In the genomic region with DNA sequence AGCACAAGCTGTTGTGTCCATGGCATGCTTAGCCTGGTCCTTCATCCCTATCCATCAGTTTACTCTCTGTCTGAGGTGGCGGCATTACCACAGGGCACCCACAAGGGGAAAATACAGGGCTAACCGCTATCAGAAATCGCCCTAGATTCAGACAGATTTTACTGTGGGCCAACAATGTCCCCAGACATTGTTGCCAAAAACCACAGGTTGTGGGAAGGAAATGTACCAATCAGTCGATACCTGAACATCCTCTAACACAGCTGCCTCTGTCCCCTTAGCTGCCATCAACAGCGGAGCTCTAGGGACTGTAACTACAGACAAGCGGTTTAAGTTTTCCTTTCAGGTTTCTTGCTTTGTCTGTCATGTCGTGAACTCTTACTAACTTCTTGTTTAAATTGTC, we compare ENCODE assay signal across 18 mouse cellular contexts. TPM values are rescaled to one million over a fixed set of nuclear protein-coding genes. Genes with fewer than 3 reads are reported as not detected.
DNase-seq lines count a peak whose midpoint lies in the region; ATAC-seq and TF ChIP-seq lines count a peak whose summit lies in the region.
"Had no signal": no experiment of that assay in that cellular context is flagged by ENCODE, and none has a peak within 500 bp of the region (broad histone marks: within the 10 kb centered on the region; RNA-seq: fewer than 3 reads in every experiment).

No protein-coding gene starts in this region.

- H3K36me3 ChIP-seq in testis, adult 2 months (ENCODE audit: control insufficient read depth, insufficient read depth, low read length) = no peaks in the 10 kb centered on the region
- H3K36me3 ChIP-seq in limb, embryonic 12.5 days = peaks cover 72% of the 10 kb centered on the region
- H3K36me3 ChIP-seq: hindbrain, embryonic 13.5 days had no signal

- intact Hi-C loops in left cerebral cortex, postnatal 36 days (cut with DNase I) = no loop called here

- no peaks in the 10 kb centered on the region for H3K27me3 ChIP-seq in testis, adult 2 months (ENCODE audit: control insufficient read depth, insufficient read depth, low read length)
- H3K27me3 ChIP-seq in limb, embryonic 12.5 days = no peaks in the 10 kb centered on the region
- H3K27me3 ChIP-seq: hindbrain, embryonic 13.5 days had no signal

- peak overlapping the region; percentile 5; the same call in 1 of the 2 replicates for H3K27ac ChIP-seq in testis, adult 2 months (ENCODE audit: control insufficient read depth, insufficient read depth, low read depth, low read length)
- H3K27ac ChIP-seq in limb, embryonic 12.5 days = 0 out of 2 replicates have a peak overlapping the region, but pooled peaks have one; percentile 77
- H3K27ac ChIP-seq: heart, embryonic 10.5 days; hindbrain, embryonic 13.5 days had no signal

- no peak overlapping the region for H3K9ac ChIP-seq in limb, embryonic 12.5 days (replicated peaks)
- H3K9ac ChIP-seq: hindbrain, embryonic 13.5 days had no signal

- TF ChIP-seq POLR2A in testis, adult 2 months (IDR thresholded peaks at IDR 0.05; ENCODE audit: control insufficient read depth, low read depth, low read length) = no peak

- H3K4me1 ChIP-seq in testis, adult 2 months (ENCODE audit: control insufficient read depth, insufficient read depth, low read length) = no peaks in the 10 kb centered on the region
- H3K4me1 ChIP-seq in limb, embryonic 12.5 days (replicated peaks) = peaks cover 3% of the 10 kb centered on the region; the same call in 1 of the 2 replicates
- H3K4me1 ChIP-seq: heart, embryonic 10.5 days had no signal

- TF ChIP-seq CTCF in testis, adult 2 months (IDR thresholded peaks at IDR 0.05; ENCODE audit: control insufficient read depth, insufficient read depth, insufficient replicate concordance, low read depth, low read length) = no peak

- H3K4me2 ChIP-seq in limb, embryonic 12.5 days = no peak overlapping the region
- H3K4me2 ChIP-seq: hindbrain, embryonic 13.5 days had no signal

- WGBS in limb, embryonic 12.5 days = 93% methylated on average over 7 of the region's 7 CpGs

- no peaks in the 10 kb centered on the region for H3K9me3 ChIP-seq in limb, embryonic 12.5 days
- H3K9me3 ChIP-seq: heart, embryonic 10.5 days; hindbrain, embryonic 13.5 days had no signal

- peak; percentile 42 to 59 for ATAC-seq in hematopoietic stem cell, adult 5-6 weeks (replicated peaks in 1 of 2; ENCODE audit: insufficient read depth in 1 of 2, low FRiP score in 2 of 2, low TSS enrichment in 1 of 2, low read depth in 1 of 2, poor library complexity in 2 of 2, severe bottlenecking in 2 of 2)
- ATAC-seq in limb, embryonic 12.5 days (ENCODE audit: insufficient number of reproducible peaks, insufficient read depth, low FRiP score, low TSS enrichment, low read depth) = no peak
- ATAC-seq in inflammation-experienced regulatory T-cells, adult 6 months = no peak
- ATAC-seq: forebrain, embryonic 14.5 days had no signal

- no peak overlapping the region for H3K4me3 ChIP-seq in testis, adult 2 months (ENCODE audit: control insufficient read depth, low read depth, low read length)
- H3K4me3 ChIP-seq in limb, embryonic 12.5 days (replicated peaks) = no peak overlapping the region
- H3K4me3 ChIP-seq: heart, embryonic 10.5 days; hindbrain, embryonic 13.5 days had no signal

- DNase-seq in testis, postnatal 10 days (ENCODE audit: low spot score) = no peak
- DNase-seq in left cerebral cortex, postnatal 36 days (ENCODE audit: low spot score in 2 of 2) = no peak
- no peak for DNase-seq in layer of hippocampus, postnatal 36 days
- DNase-seq: adrenal gland, adult 8-10 months; adrenal gland, postnatal 36 days; cerebellum, adult 8-10 months; cerebellum, postnatal 14 days; gastrocnemius, postnatal 36 days; heart, adult 18-20 months; heart, postnatal 10 days; heart, postnatal 4 days had no signal

RNA-seq across cellular contexts. Expression of a gene that starts 33.1 kb away (rescaled TPM):
- 5.2 and 6.5 TPM in 2 replicates for polyA plus RNA-seq in testis, adult 2 months (2012; rRNA removed)
- total RNA-seq in hematopoietic stem cell, adult 5-6 weeks (2017) = 28.2 and 30.4 TPM in 2 replicates
- 30.9 and 32.9 TPM in 2 replicates for polyA plus RNA-seq in limb, embryonic 12.5 days (2016; fragmentation: Nextera tagmentation; extraction: Ambion mirVana)
- 10 to 100 TPM; 31.9 to 34.9 TPM for total RNA-seq in left cerebral cortex, postnatal 36 days (2021)
- 10 to 100 TPM; 34.7 to 36.1 TPM for total RNA-seq in layer of hippocampus, postnatal 36 days (2021)
- 10 to 100 TPM; 11.3 to 18.5 (median 16.0) TPM for polyA plus RNA-seq in inflammation-experienced regulatory T-cells, adult 6 months (2017; shearing (Covaris generic))

Comparison
In these comparisons a context has a peak if more than half of its experiments do, and no peak if none do; other contexts are left out.
1. ATAC-seq: peak in hematopoietic stem cell, adult 5-6 weeks (2 of 2); none in limb, embryonic 12.5 days (single experiment) and inflammation-experienced regulatory T-cells, adult 6 months (single experiment).